Mouse (Mus musculus): Measurements from ENCODE around the gene Camk1d. TPM values are rescaled to one million over a fixed set of nuclear protein-coding genes. Genes with fewer than 3 reads are reported as not detected.

Gene Camk1d
- total RNA-seq, 1 experiment from 2014 or later = 7.4 TPM

Other genes with a start within 250 kb of the Camk1d start
- 42.2 and 42.9 TPM in 2 replicates for gene Nudt5, start 130.5 kb upstream of the Camk1d start, total RNA-seq (2021)
- gene Cdc123, start 130.6 kb upstream of the Camk1d start, total RNA-seq (2021) = 119 and 124 TPM in 2 replicates
- gene Gm13199, start 148.4 kb upstream of the Camk1d start, total RNA-seq (2021) = 0.86 and 1.4 TPM in 2 replicates
- 40.2 and 42.2 TPM in 2 replicates for gene Sec61a2, start 180.9 kb upstream of the Camk1d start, total RNA-seq (2021)
- gene Dhtkd1, start 228.3 kb upstream of the Camk1d start, total RNA-seq (2021) = 11.6 and 18.6 TPM in 2 replicates
- 24.4 and 25.5 TPM in 2 replicates for gene Upf2, start 237.0 kb upstream of the Camk1d start, total RNA-seq (2021)

All from adrenal gland, postnatal 14 days (tissue).